Mouse (Mus musculus) limb, embryonic 12.5 days (tissue): Measurements from ENCODE around the gene Olfr1378. TPM values are rescaled to one million over a fixed set of nuclear protein-coding genes. Genes with fewer than 3 reads are reported as not detected.

Experiments used
- ATAC-seq: fragments of 200-750 bp; cut with Nextera tagmentation; 2 replicates; pipeline ENCODE4 v1.8.0; 2017; ENCODE audit warnings: low read depth, moderate TSS enrichment; ENCODE audit not compliant: insufficient number of reproducible peaks, insufficient read depth, low FRiP score, low TSS enrichment
- H3K27ac ChIP-seq: fragments of 300-500 bp; sonication (generic); 2 replicates; pipeline ENCODE4 v1.5.1; 2016; ENCODE audit warnings: mild to moderate bottlenecking, moderate library complexity
- H3K27me3 ChIP-seq: fragments of 300-500 bp; sonication (generic); 2 replicates; pipeline ENCODE4 v1.6.1; 2016; ENCODE audit warnings: mild to moderate bottlenecking, moderate library complexity
- H3K36me3 ChIP-seq: fragments of 300-500 bp; sonication (generic); 2 replicates; pipeline ENCODE4 v1.6.1; 2016; ENCODE audit warnings: mild to moderate bottlenecking, moderate library complexity
- H3K4me1 ChIP-seq: fragments of 300-500 bp; sonication (generic); replicated peaks from 2 replicates; pipeline ENCODE4 v1.6.1; 2016
- H3K4me2 ChIP-seq: fragments of 300-500 bp; sonication (generic); 2 replicates; pipeline ENCODE4 v1.6.1; 2016; ENCODE audit warnings: mild to moderate bottlenecking, moderate library complexity
- H3K4me3 ChIP-seq: fragments of 300-500 bp; sonication (generic); replicated peaks from 2 replicates; pipeline ENCODE4 v1.5.1; 2016; ENCODE audit warnings: mild to moderate bottlenecking
- H3K9ac ChIP-seq: fragments of 300-500 bp; sonication (generic); replicated peaks from 2 replicates; pipeline ENCODE4 v1.6.1; 2016; ENCODE audit warnings: mild to moderate bottlenecking, moderate library complexity
- H3K9me3 ChIP-seq: fragments of 300-500 bp; sonication (generic); 2 replicates; pipeline ENCODE4 v1.6.1; 2016; ENCODE audit warnings: mild to moderate bottlenecking, moderate library complexity
- WGBS: fragments of 180-500 bp; shearing (Covaris S2); methylation state at CpG from one replicate; pipeline ENCODE4 v1.1.7; 2016; 5-methylcytosine and 5-hydroxymethylcytosine counted together
- polyA plus RNA-seq: library from polyadenylated mRNA; unstranded; fragments of >200 nt; fragmentation: Nextera tagmentation; extraction: Ambion mirVana; gene quantifications from 2 replicates; pipeline ENCODE4 v1.2.1, GENCODE M21; 2016

The Olfr1378 gene
- polyA plus RNA-seq, 1 experiment from 2014 or later, result not detected

- WGBS, result 78% methylated on average over 2 of the region's 2 CpGs
- no peaks in the 10 kb centered on the region for H3K4me1 ChIP-seq
- H3K27me3 ChIP-seq, result no peaks in the 10 kb centered on the region
- no peaks in the 10 kb centered on the region for H3K9me3 ChIP-seq
- no peak overlapping the region for H3K9ac ChIP-seq
- H3K4me3 ChIP-seq, result no peak overlapping the region
- no peak overlapping the region for H3K27ac ChIP-seq
- no peaks in the 10 kb centered on the region for H3K36me3 ChIP-seq
- no peak for ATAC-seq
- H3K4me2 ChIP-seq, result no peak overlapping the region
Observed at GRCm38 (mm10) chr11:50964886-50965285, 1.4 kb upstream of the Olfr1378 start.

GRCm38 (mm10) chr11:50977216-50977615 is 10.9 kb downstream of the Olfr1378 start:
- 79% methylated on average over 4 of the region's 4 CpGs for WGBS
- Histone ChIP-seq H3K4me3 (no peak overlapping the region), H3K9ac (no peak overlapping the region), H3K9me3 (no peaks in the 10 kb centered on the region), H3K36me3 (no peaks in the 10 kb centered on the region), H3K27ac (no peak overlapping the region), H3K4me1 (no peaks in the 10 kb centered on the region), H3K4me2 (no peak overlapping the region), H3K27me3 (no peaks in the 10 kb centered on the region)
- ATAC-seq, result no peak

- Histone ChIP-seq H3K27ac (no peak within 1 kb of the TSS), H3K36me3 (no peaks in the 10 kb centered on the region), H3K4me2 (no peak within 1 kb of the TSS)
Observed at GRCm38 (mm10) chr11:50981667-50982066, 15.3 kb downstream of the Olfr1378 start, which contains the start of gene Olfr1377. Olfr1377 (plus strand) TSS chr11:50981967.

GRCm38 (mm10) chr11:51003296-51003695 is 37.0 kb downstream of the Olfr1378 start, which contains the start of gene Olfr51:
Olfr51 (plus strand) TSS chr11:51003596.
- no peaks in the 10 kb centered on the region for H3K27me3 ChIP-seq
- H3K36me3 ChIP-seq, result no peaks in the 10 kb centered on the region
- 85% methylated on average over 5 of the region's 5 CpGs for WGBS
- no peak within 1 kb of the TSS for H3K4me2 ChIP-seq
- H3K4me3 ChIP-seq, result no peak within 1 kb of the TSS
- H3K27ac ChIP-seq, result no peak within 1 kb of the TSS
- H3K9me3 ChIP-seq, result no peaks in the 10 kb centered on the region
- no peak within 1 kb of the TSS for H3K9ac ChIP-seq
- H3K4me1 ChIP-seq, result no peaks in the 10 kb centered on the region
- no peak for ATAC-seq

More at GRCm38 (mm10) chr11:50981667-50982066, 15.3 kb downstream of the Olfr1378 start, which contains the start of gene Olfr1377:
- no peaks in the 10 kb centered on the region for H3K9me3 ChIP-seq
- WGBS, result 72% methylated on average over 5 of the region's 5 CpGs
- no peak for ATAC-seq
- H3K4me1 ChIP-seq, result no peaks in the 10 kb centered on the region
- H3K27me3 ChIP-seq, result no peaks in the 10 kb centered on the region
- H3K4me3 ChIP-seq, result no peak within 1 kb of the TSS
- H3K9ac ChIP-seq, result no peak within 1 kb of the TSS

- no peak overlapping the region for H3K9ac ChIP-seq
- H3K27me3 ChIP-seq, result no peaks in the 10 kb centered on the region
- H3K4me2 ChIP-seq, result no peak overlapping the region
- H3K4me1 ChIP-seq, result no peaks in the 10 kb centered on the region
- H3K4me3 ChIP-seq, result no peak overlapping the region
- H3K36me3 ChIP-seq, result no peaks in the 10 kb centered on the region
- no peak overlapping the region for H3K27ac ChIP-seq
- WGBS, result 82% methylated on average over 5 of the region's 5 CpGs
- ATAC-seq, result no peak
- peaks cover 3% of the 10 kb centered on the region; the same call in 1 of the 2 replicates for H3K9me3 ChIP-seq
Observed at GRCm38 (mm10) chr11:51011821-51012220, 45.5 kb downstream of the Olfr1378 start.

GRCm38 (mm10) chr11:51013936-51014335 is 47.6 kb downstream of the Olfr1378 start, which contains the start of gene Olfr54:
Olfr54 (plus strand) TSS chr11:51014236.
- Histone ChIP-seq H3K9me3 (peaks cover 3% of the 10 kb centered on the region; the same call in 1 of the 2 replicates), H3K27ac (no peak within 1 kb of the TSS), H3K4me3 (no peak within 1 kb of the TSS), H3K4me2 (no peak within 1 kb of the TSS), H3K36me3 (no peaks in the 10 kb centered on the region), H3K9ac (no peak within 1 kb of the TSS), H3K4me1 (no peaks in the 10 kb centered on the region), H3K27me3 (no peaks in the 10 kb centered on the region)
- ATAC-seq, result no peak
- WGBS, result 77% methylated on average over 1 of the region's 1 CpGs

- no peak for ATAC-seq
- H3K27ac ChIP-seq, result no peak overlapping the region
- WGBS, result 46% methylated on average over 2 of the region's 2 CpGs
- H3K9ac ChIP-seq, result no peak overlapping the region
- H3K4me2 ChIP-seq, result no peak overlapping the region
- H3K9me3 ChIP-seq, result no peaks in the 10 kb centered on the region
- no peaks in the 10 kb centered on the region for H3K27me3 ChIP-seq
- H3K36me3 ChIP-seq, result no peaks in the 10 kb centered on the region
- no peak overlapping the region for H3K4me3 ChIP-seq
- H3K4me1 ChIP-seq, result no peaks in the 10 kb centered on the region
Observed at GRCm38 (mm10) chr11:51016341-51016740, 50.0 kb downstream of the Olfr1378 start.

Other genes starting within 250 kb of the Olfr1378 start
- gene Zfp354c, start 138.8 kb upstream of the Olfr1378 start, polyA plus RNA-seq, result 56.1 and 61.0 TPM in 2 replicates
- gene Zfp879, start 125.0 kb upstream of the Olfr1378 start, polyA plus RNA-seq, result 1.2 TPM in 2 replicates
- gene Grm6, start 115.8 kb upstream of the Olfr1378 start, polyA plus RNA-seq, result 0.05 TPM in 1 of 2 replicates, not detected in the other
- gene Zfp454, start 78.9 kb upstream of the Olfr1378 start, polyA plus RNA-seq, result 14.3 and 15.1 TPM in 2 replicates
- 16.0 and 16.5 TPM in 2 replicates for gene Zfp2, start 50.4 kb upstream of the Olfr1378 start, polyA plus RNA-seq
- gene Zfp354b, start 34.9 kb upstream of the Olfr1378 start, polyA plus RNA-seq, result 1.4 and 1.8 TPM in 2 replicates
- not detected in 2 replicates for gene 4933414I15Rik, start 22.8 kb upstream of the Olfr1378 start, polyA plus RNA-seq
- not detected in 2 replicates for gene Prop1, start 12.8 kb upstream of the Olfr1378 start, polyA plus RNA-seq
- gene Olfr1377, start 15.4 kb downstream of the Olfr1378 start, polyA plus RNA-seq, result not detected in 2 replicates
- gene Olfr51, start 37.1 kb downstream of the Olfr1378 start, polyA plus RNA-seq, result not detected in 2 replicates
- gene Olfr54, start 47.7 kb downstream of the Olfr1378 start, polyA plus RNA-seq, result not detected in 2 replicates
- gene Olfr1375, start 81.6 kb downstream of the Olfr1378 start, polyA plus RNA-seq, result not detected in 2 replicates
- 9.8 and 10.3 TPM in 2 replicates for gene Zfp354a, start 92.7 kb downstream of the Olfr1378 start, polyA plus RNA-seq